Mouse (Mus musculus): ENCODE measurements around the gene Actn4. TPM values are rescaled to one million over a fixed set of nuclear protein-coding genes. Genes with fewer than 3 reads are reported as not detected.

Gene Actn4
- polyA plus RNA-seq (2016; fragmentation: Nextera tagmentation; extraction: Ambion mirVana) = 319 and 371 TPM in 2 replicates

DNA sequence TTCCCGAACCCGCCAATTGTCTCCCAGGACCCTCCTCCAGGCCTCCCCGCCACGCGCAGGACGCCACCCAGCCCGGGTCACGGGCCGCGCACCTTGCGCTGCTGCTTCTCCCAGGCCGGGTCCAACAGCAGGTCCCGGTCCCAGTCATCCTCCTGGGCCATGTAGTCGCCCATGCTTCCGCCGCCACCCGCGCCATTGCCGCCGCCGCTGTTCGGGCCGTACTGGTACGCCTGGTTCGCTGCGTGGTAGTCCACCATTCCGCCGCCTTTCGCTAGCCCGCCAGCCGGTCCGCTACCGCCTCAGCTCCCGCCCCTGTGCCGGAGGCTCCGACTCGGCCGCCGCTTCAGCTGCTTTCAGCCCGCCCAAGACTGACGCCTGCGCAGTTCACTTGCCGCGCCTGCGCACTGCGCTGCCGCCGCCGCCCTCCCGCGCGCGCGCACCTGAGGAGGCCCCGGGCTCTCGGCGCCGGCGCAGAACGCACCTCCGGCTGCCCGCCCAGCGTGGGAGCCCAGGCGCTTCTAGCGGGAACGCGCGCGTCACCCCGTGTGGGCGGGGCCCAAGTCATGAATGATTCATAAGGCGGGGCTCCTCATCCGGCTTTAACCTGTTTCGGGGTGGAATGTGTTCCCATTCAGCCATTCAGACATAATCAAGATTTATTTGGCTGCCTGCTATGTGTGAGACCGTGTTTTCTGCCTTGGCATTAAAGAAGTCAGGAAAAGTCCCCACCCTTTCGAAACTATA, at the start of gene Actn4:
TSS of gene Actn4 (minus strand) at position 414 of the 744 bp plus-strand sequence.
- Histone ChIP-seq H3K27ac (peak within 1 kb of the TSS; percentile 96), H3K4me1 (peaks cover 49% of the 10 kb centered on the region), H3K9me3 (no peaks in the 10 kb centered on the region), H3K4me3 (peak within 1 kb of the TSS; percentile 100), H3K36me3 (no peaks in the 10 kb centered on the region), H3K27me3 (ENCODE audit: insufficient read depth, poor library complexity, severe bottlenecking) (no peaks in the 10 kb centered on the region)
- peak; percentile 99 for DNase-seq (ENCODE audit: low spot score)
- under 1% methylated on average over 76 of the region's 76 CpGs for WGBS

DNA sequence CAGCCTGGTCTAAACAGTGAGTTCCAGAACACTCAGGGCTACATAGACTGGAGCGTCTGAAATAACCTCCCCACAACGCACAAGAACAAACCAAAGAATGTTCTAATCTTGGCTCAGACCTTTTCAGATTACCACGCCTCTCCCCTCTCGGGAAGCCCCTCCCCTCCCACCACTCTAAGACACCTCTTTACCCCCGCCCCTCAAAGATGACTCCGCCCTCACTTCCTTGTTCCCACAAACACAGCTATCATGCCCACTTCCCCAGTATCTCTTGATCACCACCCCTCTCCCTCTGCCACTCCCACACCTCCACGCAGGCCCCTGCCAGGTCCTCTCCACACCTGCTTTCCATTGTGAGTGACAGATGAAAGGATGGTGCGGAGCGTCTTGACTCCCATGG, 46.6 kb upstream of the Actn4 start:
- H3K4me3 ChIP-seq = no peak overlapping the region
- H3K36me3 ChIP-seq = no peaks in the 10 kb centered on the region
- H3K27me3 ChIP-seq (ENCODE audit: insufficient read depth, poor library complexity, severe bottlenecking) = peaks cover 5% of the 10 kb centered on the region; the same call in 1 of the 2 replicates
- DNase-seq (ENCODE audit: low spot score) = no peak
- WGBS = 66% methylated on average over 9 of the region's 9 CpGs
- no peaks in the 10 kb centered on the region for H3K4me1 ChIP-seq
- no peak overlapping the region for H3K27ac ChIP-seq
- no peaks in the 10 kb centered on the region for H3K9me3 ChIP-seq

DNA sequence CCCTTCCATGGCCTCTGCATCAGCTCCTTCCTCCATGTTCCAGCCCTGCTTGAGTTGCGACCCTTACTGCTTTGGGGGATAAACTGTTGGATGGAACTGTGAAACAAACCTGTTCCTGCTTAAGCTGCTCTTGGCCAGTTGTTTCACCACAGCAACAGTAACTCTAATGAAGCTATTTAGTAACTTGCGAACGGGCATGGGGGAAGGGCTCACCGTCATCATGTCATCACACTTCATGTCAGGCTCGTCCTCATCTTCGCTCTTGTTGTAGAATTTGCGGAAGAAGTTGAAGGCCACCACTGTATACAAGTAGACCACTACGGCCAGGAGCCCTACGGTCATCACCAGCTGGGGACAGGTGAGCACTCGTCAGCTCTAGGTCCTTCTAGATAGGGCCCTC, 46.0 kb upstream of the Actn4 start:
- WGBS = 93% methylated on average over 10 of the region's 10 CpGs
- H3K36me3 ChIP-seq = no peaks in the 10 kb centered on the region

DNA sequence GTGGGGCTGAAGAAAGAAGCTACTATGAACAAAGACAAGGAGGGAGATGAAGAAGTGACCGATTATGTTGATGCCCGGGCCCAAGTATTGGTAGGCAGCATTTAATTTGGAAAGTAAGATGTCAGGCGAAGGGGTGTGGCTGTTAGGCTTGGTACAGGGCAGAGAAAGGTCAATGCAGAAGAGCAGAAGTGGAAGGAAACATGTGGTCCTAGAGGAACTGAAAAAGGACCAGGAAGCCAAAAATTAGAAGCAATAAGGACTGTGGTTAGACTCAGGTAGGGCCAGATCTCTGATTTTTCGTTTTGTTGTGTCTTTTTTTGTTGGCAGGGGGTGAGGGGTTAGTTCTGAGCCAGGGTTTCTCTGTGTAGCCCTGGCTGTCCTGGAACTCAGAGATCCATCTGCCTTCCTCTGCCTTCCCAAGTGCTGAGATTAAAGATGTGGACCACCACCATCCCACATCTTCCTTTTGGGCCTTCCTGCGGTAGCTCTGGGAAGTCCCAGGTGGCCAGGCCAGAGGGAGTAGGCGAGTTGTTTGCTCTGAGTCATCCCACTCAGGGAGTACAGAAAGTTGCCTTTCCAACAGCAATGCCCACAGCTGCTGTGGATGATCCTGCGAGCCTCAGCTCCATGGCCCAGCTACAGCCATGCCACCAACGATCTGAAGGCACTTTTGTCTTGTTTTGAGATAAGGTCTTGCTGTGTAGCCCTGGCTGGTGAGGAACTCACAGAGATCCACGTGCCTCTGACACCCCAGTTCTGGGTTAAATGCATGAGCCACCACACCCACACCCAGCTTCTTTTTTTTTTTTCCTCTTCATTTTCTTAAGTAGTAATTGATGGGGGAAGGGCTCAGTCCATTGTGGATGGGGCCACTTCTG, 45.3 kb upstream of the Actn4 start:
- Histone ChIP-seq H3K9me3 (no peaks in the 10 kb centered on the region), H3K27me3 (ENCODE audit: insufficient read depth, poor library complexity, severe bottlenecking) (peaks cover 6% of the 10 kb centered on the region; the same call in 1 of the 2 replicates), H3K36me3 (no peaks in the 10 kb centered on the region), H3K4me3 (no peak overlapping the region), H3K27ac (no peak overlapping the region), H3K4me1 (no peaks in the 10 kb centered on the region)
- 78% methylated on average over 9 of the region's 9 CpGs for WGBS
- DNase-seq (ENCODE audit: low spot score) = no peak

More for the DNA sequence above, 46.0 kb upstream of the Actn4 start:
- DNase-seq (ENCODE audit: low spot score) = no peak
- no peaks in the 10 kb centered on the region for H3K4me1 ChIP-seq
- no peaks in the 10 kb centered on the region for H3K9me3 ChIP-seq
- no peak overlapping the region for H3K4me3 ChIP-seq
- H3K27me3 ChIP-seq (ENCODE audit: insufficient read depth, poor library complexity, severe bottlenecking) = peaks cover 5% of the 10 kb centered on the region; the same call in 1 of the 2 replicates
- H3K27ac ChIP-seq = no peak overlapping the region

DNA sequence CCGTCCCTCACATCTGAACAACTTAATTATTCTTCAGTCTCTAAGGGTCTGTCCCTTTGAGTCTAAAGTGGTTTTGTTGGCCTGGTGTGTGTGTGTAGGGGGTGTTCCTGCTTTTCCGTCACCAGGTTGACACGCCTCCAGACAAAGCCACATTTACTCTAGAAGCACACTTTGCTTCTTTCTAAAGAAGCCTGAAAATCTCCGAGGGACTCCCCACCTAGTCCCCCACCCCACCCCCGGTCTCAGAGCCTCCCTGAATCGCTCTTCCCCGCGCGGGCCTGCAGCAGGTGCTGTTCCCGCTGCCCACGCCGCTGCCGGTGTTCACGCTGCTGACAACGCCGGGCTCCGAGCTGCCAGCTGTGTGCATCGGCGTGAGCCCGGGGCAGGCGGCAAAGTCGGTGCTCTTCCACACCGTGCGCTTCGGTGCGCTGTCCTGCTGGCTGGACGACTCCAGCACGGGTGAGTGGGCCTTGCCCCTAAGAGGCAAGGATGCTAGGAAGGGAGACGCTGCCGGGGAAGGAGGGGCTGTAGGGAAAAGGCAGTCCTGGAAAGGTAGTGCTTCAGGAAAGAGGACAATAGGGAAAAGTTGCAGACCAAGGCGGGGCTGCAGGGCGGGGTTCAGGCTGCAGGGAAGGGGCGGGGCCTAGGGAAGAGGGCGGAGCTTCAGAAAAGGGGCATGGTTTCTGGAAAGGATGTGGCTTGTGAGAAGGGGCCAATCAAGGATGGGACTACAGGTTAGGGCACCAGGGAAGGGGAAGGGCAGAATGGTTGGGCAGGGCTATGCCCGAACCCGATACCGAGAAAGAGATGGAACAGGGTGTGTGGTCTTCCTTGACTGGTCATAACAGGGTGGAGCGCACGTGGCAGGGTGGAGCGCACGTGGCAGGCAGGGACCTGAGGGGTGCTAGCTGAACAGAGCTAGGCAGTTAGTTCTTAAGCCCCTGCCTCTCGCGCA, 38.8 kb upstream of the Actn4 start:
- Histone ChIP-seq H3K36me3 (no peaks in the 10 kb centered on the region), H3K27me3 (ENCODE audit: insufficient read depth, poor library complexity, severe bottlenecking) (peaks cover 30% of the 10 kb centered on the region), H3K4me1 (peaks cover 12% of the 10 kb centered on the region; the same call in 1 of the 2 replicates), H3K4me3 (peak overlapping the region; percentile 64), H3K27ac (peak overlapping the region; percentile 83), H3K9me3 (no peaks in the 10 kb centered on the region)
- WGBS = 6% methylated on average over 43 of the region's 43 CpGs
- DNase-seq (ENCODE audit: low spot score) = peak; percentile 93

DNA sequence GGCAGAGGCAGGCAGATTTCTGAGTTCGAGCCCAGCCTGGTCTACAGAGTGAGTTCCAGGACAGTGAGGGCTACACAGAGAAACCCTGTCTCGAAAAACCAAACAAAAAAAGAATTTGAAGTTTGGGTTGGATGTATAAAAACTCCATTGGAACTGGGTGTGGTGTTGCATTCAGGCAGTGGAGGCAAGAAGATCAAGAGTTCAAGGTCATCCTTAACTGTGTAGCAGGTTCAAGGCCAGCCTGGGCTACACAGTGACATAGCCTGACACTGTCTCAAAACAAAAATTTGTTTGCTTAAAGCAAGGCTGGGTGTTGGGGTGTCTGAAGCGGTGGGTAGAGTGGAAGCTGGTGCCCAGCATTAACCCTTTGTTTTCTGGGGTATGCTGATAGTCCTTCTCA, 31.3 kb upstream of the Actn4 start:
- no peaks in the 10 kb centered on the region for H3K27me3 ChIP-seq (ENCODE audit: insufficient read depth, poor library complexity, severe bottlenecking)
- no peaks in the 10 kb centered on the region for H3K36me3 ChIP-seq
- H3K4me3 ChIP-seq = no peak overlapping the region
- no peaks in the 10 kb centered on the region for H3K4me1 ChIP-seq
- no peak overlapping the region for H3K27ac ChIP-seq
- H3K9me3 ChIP-seq = no peaks in the 10 kb centered on the region
- 78% methylated on average over 3 of the region's 3 CpGs for WGBS
- DNase-seq (ENCODE audit: low spot score) = no peak

DNA sequence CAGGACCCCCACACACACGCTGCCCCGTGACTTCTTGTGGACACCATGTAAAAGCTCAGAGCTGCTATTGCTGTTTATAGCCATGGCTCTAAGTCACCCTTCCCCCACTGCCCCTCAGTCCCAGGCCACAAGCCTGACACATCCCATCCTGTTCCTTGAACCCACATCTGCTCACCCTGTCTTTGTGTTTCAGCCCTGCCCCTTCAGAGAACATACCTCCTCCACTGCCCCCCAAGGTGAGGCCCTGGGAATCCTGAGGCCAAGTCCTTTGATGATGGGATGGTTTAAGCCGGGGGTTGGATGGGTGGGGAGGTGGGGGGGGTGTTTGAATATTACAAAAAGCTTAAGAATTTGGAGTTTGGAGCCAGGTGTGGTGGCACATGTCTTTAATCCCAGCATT, 30.9 kb upstream of the Actn4 start:
- no peak for DNase-seq (ENCODE audit: low spot score)
- WGBS = 87% methylated on average over 3 of the region's 3 CpGs

DNA sequence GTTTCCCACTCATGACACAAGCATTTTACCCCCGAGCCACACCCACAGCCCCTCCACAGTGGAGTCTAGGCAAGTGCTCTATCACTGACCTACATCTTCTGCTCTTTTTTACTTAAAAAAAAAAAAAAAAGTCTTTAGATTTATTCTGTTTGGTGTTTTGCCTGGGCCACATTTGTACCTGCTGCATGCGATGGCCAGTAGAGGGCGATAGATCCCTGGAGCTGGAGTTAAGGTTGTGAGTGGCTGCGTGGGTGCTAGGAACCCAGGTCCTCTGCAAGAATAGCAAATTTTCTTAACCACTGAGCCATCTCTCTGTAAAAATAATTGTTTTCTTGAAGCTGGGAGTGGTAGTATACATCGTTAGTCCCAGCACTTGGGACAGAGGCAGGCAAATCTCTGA, 29.5 kb upstream of the Actn4 start:
- Histone ChIP-seq H3K27ac (no peak overlapping the region), H3K4me1 (no peaks in the 10 kb centered on the region), H3K36me3 (no peaks in the 10 kb centered on the region), H3K9me3 (no peaks in the 10 kb centered on the region), H3K4me3 (no peak overlapping the region), H3K27me3 (ENCODE audit: insufficient read depth, poor library complexity, severe bottlenecking) (no peaks in the 10 kb centered on the region)
- DNase-seq (ENCODE audit: low spot score) = no peak
- 55% methylated on average over 5 of the region's 5 CpGs for WGBS

More for the DNA sequence above, 30.9 kb upstream of the Actn4 start:
- Histone ChIP-seq H3K27me3 (ENCODE audit: insufficient read depth, poor library complexity, severe bottlenecking) (no peaks in the 10 kb centered on the region), H3K27ac (no peak overlapping the region), H3K4me1 (no peaks in the 10 kb centered on the region), H3K36me3 (no peaks in the 10 kb centered on the region), H3K9me3 (no peaks in the 10 kb centered on the region), H3K4me3 (no peak overlapping the region)

DNA sequence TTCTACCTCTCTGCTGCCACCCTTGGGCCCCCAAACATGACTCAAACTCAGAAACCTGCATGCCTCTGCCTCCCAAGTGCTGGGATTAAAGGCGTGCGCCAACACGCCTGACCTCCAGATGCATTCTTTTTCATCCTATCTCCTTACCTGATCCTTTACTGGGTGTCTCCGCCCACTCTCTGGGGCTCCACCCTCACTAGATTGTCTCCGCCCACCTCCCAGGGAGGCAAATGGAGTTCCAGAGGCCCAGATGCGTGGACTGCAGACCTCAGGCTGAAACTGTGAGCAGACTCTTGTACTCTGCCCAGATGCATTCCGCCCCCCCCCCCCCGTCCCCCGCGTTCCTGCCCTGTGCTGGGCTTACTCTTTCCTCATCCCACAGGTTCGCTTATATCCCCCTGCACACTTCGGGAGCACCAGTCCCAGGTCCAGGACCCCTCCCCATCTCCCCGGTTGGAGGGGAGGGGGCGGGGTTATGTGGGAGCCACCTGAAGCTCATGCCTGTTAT, 28.7 kb upstream of the Actn4 start:
- Histone ChIP-seq H3K36me3 (no peaks in the 10 kb centered on the region), H3K27me3 (ENCODE audit: insufficient read depth, poor library complexity, severe bottlenecking) (no peaks in the 10 kb centered on the region), H3K27ac (no peak overlapping the region), H3K4me1 (no peaks in the 10 kb centered on the region), H3K9me3 (no peaks in the 10 kb centered on the region), H3K4me3 (no peak overlapping the region)
- WGBS = 47% methylated on average over 14 of the region's 14 CpGs
- no peak for DNase-seq (ENCODE audit: low spot score)

DNA sequence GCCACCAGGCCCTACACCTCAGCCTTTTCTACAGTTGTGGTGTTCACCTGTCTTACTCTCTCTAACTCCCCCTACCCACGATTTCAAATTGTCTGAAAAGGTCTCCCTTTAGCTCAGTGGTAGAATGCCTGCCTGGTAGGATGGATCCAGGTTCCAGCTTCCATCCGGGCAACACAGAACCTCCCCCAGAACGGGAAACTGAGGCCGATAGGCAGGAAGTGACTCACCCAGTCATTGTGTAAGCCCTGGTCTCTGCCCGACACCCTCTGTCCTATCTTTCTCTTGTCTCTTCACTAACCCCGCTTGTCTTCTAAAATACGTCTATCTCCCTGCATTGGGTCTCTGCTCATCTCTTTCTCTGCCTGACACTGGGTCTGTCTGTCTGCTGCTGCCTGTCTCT, 23.1 kb upstream of the Actn4 start:
- no peak overlapping the region for H3K27ac ChIP-seq
- no peaks in the 10 kb centered on the region for H3K9me3 ChIP-seq
- peaks cover 28% of the 10 kb centered on the region for H3K4me1 ChIP-seq
- peaks cover 2% of the 10 kb centered on the region; the same call in 1 of the 2 replicates for H3K36me3 ChIP-seq
- DNase-seq (ENCODE audit: low spot score) = no peak
- H3K4me3 ChIP-seq = no peak overlapping the region
- no peaks in the 10 kb centered on the region for H3K27me3 ChIP-seq (ENCODE audit: insufficient read depth, poor library complexity, severe bottlenecking)
- 65% methylated on average over 7 of the region's 7 CpGs for WGBS

DNA sequence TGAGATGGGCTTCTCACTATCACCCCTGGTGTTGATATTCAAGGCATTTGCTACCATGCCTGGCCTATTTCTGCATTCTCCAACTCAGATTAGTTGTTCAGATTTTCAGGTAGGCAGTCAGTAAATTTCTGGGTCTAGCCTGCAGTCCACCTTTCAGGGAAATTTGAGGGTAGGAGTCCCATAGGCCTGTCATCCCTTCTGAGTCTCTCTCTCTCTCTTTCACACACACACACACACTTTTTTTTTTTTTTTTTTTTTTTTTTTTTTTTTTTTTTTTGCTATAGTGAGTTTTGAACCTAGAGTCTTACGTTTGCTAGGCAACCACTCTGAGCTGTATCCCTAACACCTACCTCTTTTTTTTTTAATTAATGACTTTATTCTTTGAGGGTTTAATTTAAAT, 22.3 kb upstream of the Actn4 start:
- 94% methylated on average over 1 of the region's 1 CpGs for WGBS

DNA sequence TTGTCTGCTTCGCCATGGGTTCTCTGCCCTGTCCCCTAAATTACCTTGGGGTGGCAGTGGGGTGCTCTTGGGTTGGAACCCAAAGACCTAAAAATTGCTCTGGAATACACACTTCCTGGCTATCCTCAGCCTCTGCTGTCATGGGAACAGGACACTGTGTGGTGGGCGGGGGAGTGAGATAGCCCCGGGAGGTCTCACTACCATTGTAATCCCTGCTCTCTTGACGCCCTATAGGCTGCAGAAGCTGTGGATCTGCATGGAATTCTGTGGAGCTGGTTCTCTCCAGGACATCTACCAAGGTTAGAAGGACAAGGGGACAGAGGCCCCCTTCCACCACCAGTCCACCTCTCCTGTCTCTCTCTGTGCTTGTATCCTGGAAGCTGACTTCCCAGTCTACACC, 21.7 kb upstream of the Actn4 start:
- no peaks in the 10 kb centered on the region for H3K9me3 ChIP-seq
- 55% methylated on average over 4 of the region's 4 CpGs for WGBS
- DNase-seq (ENCODE audit: low spot score) = no peak
- H3K4me1 ChIP-seq = peaks cover 28% of the 10 kb centered on the region
- H3K27ac ChIP-seq = no peak overlapping the region
- peaks cover 10% of the 10 kb centered on the region for H3K36me3 ChIP-seq
- H3K27me3 ChIP-seq (ENCODE audit: insufficient read depth, poor library complexity, severe bottlenecking) = no peaks in the 10 kb centered on the region
- no peak overlapping the region for H3K4me3 ChIP-seq

More for the DNA sequence above, 22.3 kb upstream of the Actn4 start:
- no peak for DNase-seq (ENCODE audit: low spot score)
- Histone ChIP-seq H3K27ac (no peak overlapping the region), H3K9me3 (no peaks in the 10 kb centered on the region), H3K27me3 (ENCODE audit: insufficient read depth, poor library complexity, severe bottlenecking) (no peaks in the 10 kb centered on the region), H3K36me3 (peaks cover 4% of the 10 kb centered on the region), H3K4me1 (peaks cover 28% of the 10 kb centered on the region), H3K4me3 (no peak overlapping the region)
